Mouse (Mus musculus) forebrain, embryonic 16.5 days (tissue): ENCODE measurements around the gene Mcm7. TPM values are rescaled to one million over a fixed set of nuclear protein-coding genes. Genes with fewer than 3 reads are reported as not detected.

Source experiments
- ATAC-seq: fragments of 200-750 bp; cut with Nextera tagmentation; 2 replicates; pipeline ENCODE4 v1.8.0; 2017; ENCODE audit warnings: mild to moderate bottlenecking, moderate library complexity
- H3K27ac ChIP-seq: fragments of 300-500 bp; sonication (generic); 2 replicates; pipeline ENCODE4 v1.5.1; 2014; ENCODE audit warnings: low read length, control low read depth
- H3K27me3 ChIP-seq: fragments of 300-500 bp; sonication (generic); replicated peaks from 2 replicates; pipeline ENCODE4 v1.6.1; 2014; ENCODE audit warnings: low read length; ENCODE audit not compliant: control insufficient read depth, insufficient read depth
- H3K36me3 ChIP-seq: fragments of 300-500 bp; sonication (generic); 2 replicates; pipeline ENCODE4 v1.6.1; 2014; ENCODE audit not compliant: control insufficient read depth, insufficient read depth
- H3K4me1 ChIP-seq: fragments of 300-500 bp; sonication (generic); replicated peaks from 2 replicates; pipeline ENCODE4 v1.6.1; 2014; ENCODE audit warnings: low read length; ENCODE audit not compliant: control insufficient read depth, insufficient read depth
- H3K4me2 ChIP-seq: fragments of 300-500 bp; sonication (generic); 2 replicates; pipeline ENCODE4 v1.6.1; 2014; ENCODE audit warnings: mild to moderate bottlenecking, low read length, control low read depth
- H3K4me3 ChIP-seq: fragments of 300-500 bp; sonication (generic); replicated peaks from 2 replicates; pipeline ENCODE4 v1.5.1; 2014; ENCODE audit warnings: mild to moderate bottlenecking, low read length, control low read depth
- H3K9ac ChIP-seq: fragments of 300-500 bp; sonication (generic); replicated peaks from 2 replicates; pipeline ENCODE4 v1.6.1; 2014; ENCODE audit warnings: low read depth, low read length, control low read depth
- H3K9me3 ChIP-seq: fragments of 300-500 bp; sonication (generic); 2 replicates; pipeline ENCODE4 v1.6.1; 2016; ENCODE audit warnings: low read length; ENCODE audit not compliant: control insufficient read depth
- WGBS: fragments of 180-500 bp; shearing (Covaris S2); extraction: QIAGEN DNeasy Blood & Tissue Kit; methylation state at CpG from one replicate; pipeline ENCODE4 v1.1.7; 2014; 5-methylcytosine and 5-hydroxymethylcytosine counted together
- microRNA counts: library from miRNA; unstranded; fragments of <30 nt; microRNA quantifications from one replicate; lab custom pipeline; 2016
- microRNA-seq: library from miRNA; unstranded; fragments of <30 nt; microRNA quantifications from one replicate; pipeline ENCODE4, GENCODE M21; 2017
- polyA plus RNA-seq: library from polyadenylated mRNA; unstranded; fragments of >200 nt; fragmentation: Nextera tagmentation; extraction: Ambion mirVana; gene quantifications from 2 replicates; pipeline ENCODE4 v1.2.1, GENCODE M21; 2015

Gene Mcm7
- polyA plus RNA-seq, 1 experiment from 2014 or later: 173 TPM

- Histone ChIP-seq H3K36me3 (peaks cover 6% of the 10 kb centered on the region), H3K9me3 (no peaks in the 10 kb centered on the region), H3K4me1 (peaks cover 18% of the 10 kb centered on the region), H3K27me3 (no peaks in the 10 kb centered on the region), H3K4me2 (peak overlapping the region; percentile 68), H3K9ac (peak overlapping the region; percentile 77), H3K4me3 (peak overlapping the region; percentile 61), H3K27ac (no peak overlapping the region)
- ATAC-seq: no peak
- WGBS: 67% methylated on average over 3 of the region's 3 CpGs
Observed at GRCm38 (mm10) chr5:138118041-138118440, 54.2 kb downstream of the Mcm7 start.

GRCm38 (mm10) chr5:138117199-138118015, 54.8 kb downstream of the Mcm7 start:
- peaks cover 5% of the 10 kb centered on the region for H3K36me3 ChIP-seq
- H3K4me2 ChIP-seq: peak overlapping the region; percentile 68
- peak; percentile 24 for ATAC-seq
- H3K4me3 ChIP-seq: peak overlapping the region; percentile 61
- peaks cover 18% of the 10 kb centered on the region for H3K4me1 ChIP-seq
- H3K27ac ChIP-seq: peak overlapping the region; percentile 96
- H3K9ac ChIP-seq: peak overlapping the region; percentile 77
- H3K27me3 ChIP-seq: no peaks in the 10 kb centered on the region
- WGBS: 6% methylated on average over 16 of the region's 16 CpGs
- no peaks in the 10 kb centered on the region for H3K9me3 ChIP-seq

GRCm38 (mm10) chr5:138116255-138117198, 55.7 kb downstream of the Mcm7 start, which contains the start of gene Zscan21:
Zscan21 (plus strand) TSS chr5:138116903.
- peak within 1 kb of the TSS; percentile 77 for H3K9ac ChIP-seq
- peaks cover 18% of the 10 kb centered on the region for H3K4me1 ChIP-seq
- ATAC-seq: peak; percentile 99
- no peaks in the 10 kb centered on the region for H3K9me3 ChIP-seq
- no peaks in the 10 kb centered on the region for H3K27me3 ChIP-seq
- H3K36me3 ChIP-seq: peaks cover 5% of the 10 kb centered on the region
- H3K27ac ChIP-seq: peak within 1 kb of the TSS; percentile 96
- WGBS: 6% methylated on average over 38 of the region's 38 CpGs
- peak within 1 kb of the TSS; percentile 68 for H3K4me2 ChIP-seq
- H3K4me3 ChIP-seq: peak within 1 kb of the TSS; percentile 61

MicroRNAs encoded within 50 kb of the gene (microRNA counts, 519-probe panel; counts per million panel counts)
- microRNA mmu-miR-106b (lab: Ali Mortazavi, UCI) (3,753 counts per million, percentile 91 among the panel's probes with 10 or more counts), microRNA mmu-miR-25 (lab: Ali Mortazavi, UCI) (4,455 counts per million, percentile 96 among the panel's probes with 10 or more counts), microRNA mmu-miR-93 (lab: Ali Mortazavi, UCI) (3,738 counts per million, percentile 91 among the panel's probes with 10 or more counts)

Small RNAs within 50 kb of the gene (microRNA-seq; reads per million reads assigned to microRNA genes)
- gene Mir106b: 10,158 reads per million, percentile 95 among the genes with 10 or more reads in this experiment
- gene Mir25: 699 reads per million, percentile 76 among the genes with 10 or more reads in this experiment
- gene Mir93: 16,021 reads per million, percentile 97 among the genes with 10 or more reads in this experiment

Other genes starting within 250 kb of the Mcm7 start
- 0.06 and 0.33 TPM in 2 replicates for gene Gjc3, start 209.3 kb downstream of the Mcm7 start, polyA plus RNA-seq
- not detected in 2 replicates for gene Azgp1, start 190.9 kb downstream of the Mcm7 start, polyA plus RNA-seq
- gene Smok3a, start 151.2 kb downstream of the Mcm7 start, polyA plus RNA-seq: not detected in 2 replicates
- not detected in 2 replicates for gene Smok3b, start 151.0 kb downstream of the Mcm7 start, polyA plus RNA-seq
- not detected in 2 replicates for gene Smok3c, start 119.2 kb downstream of the Mcm7 start, polyA plus RNA-seq
- 31.2 and 34.2 TPM in 2 replicates for gene Zkscan1, start 87.3 kb downstream of the Mcm7 start, polyA plus RNA-seq
- gene Zscan21, start 55.5 kb downstream of the Mcm7 start, polyA plus RNA-seq: 117 and 118 TPM in 2 replicates
- gene Zfp113, start 16.7 kb downstream of the Mcm7 start, polyA plus RNA-seq: 39.4 and 43.9 TPM in 2 replicates
- 281 and 305 TPM in 2 replicates for gene Cops6, start 11.4 kb downstream of the Mcm7 start, polyA plus RNA-seq
- gene Ap4m1, start 420 bp downstream of the Mcm7 start, polyA plus RNA-seq: 27.8 and 31.9 TPM in 2 replicates
- 83.2 and 87.6 TPM in 2 replicates for gene Taf6, start 15.0 kb upstream of the Mcm7 start, polyA plus RNA-seq
- 39.8 and 40.8 TPM in 2 replicates for gene Cnpy4, start 15.1 kb upstream of the Mcm7 start, polyA plus RNA-seq
- 12.9 and 13.2 TPM in 2 replicates for gene Mblac1, start 21.9 kb upstream of the Mcm7 start, polyA plus RNA-seq
- not detected in 2 replicates for gene Nxpe5, start 53.5 kb upstream of the Mcm7 start, polyA plus RNA-seq
- gene Lamtor4, start 83.1 kb upstream of the Mcm7 start, polyA plus RNA-seq: 71.3 and 87.4 TPM in 2 replicates
- gene BC037034, start 91.6 kb upstream of the Mcm7 start, polyA plus RNA-seq: 11.1 and 14.0 TPM in 2 replicates
- 1.6 and 2.4 TPM in 2 replicates for gene Gal3st4, start 100.4 kb upstream of the Mcm7 start, polyA plus RNA-seq
- 0.10 TPM in 1 of 2 replicates, not detected in the other for gene Gm43720, start 107.5 kb upstream of the Mcm7 start, polyA plus RNA-seq
- 212 and 245 TPM in 2 replicates for gene Gpc2, start 107.6 kb upstream of the Mcm7 start, polyA plus RNA-seq
- gene Stag3, start 107.8 kb upstream of the Mcm7 start, polyA plus RNA-seq: 5.6 and 6.3 TPM in 2 replicates
- not detected in 2 replicates for gene Pvrig, start 169.5 kb upstream of the Mcm7 start, polyA plus RNA-seq